Comparison of ENCODE assay signal across 8 mouse cellular contexts in genomic region chr7:100178891-100179233, GRCm38 (mm10). TPM values are rescaled to one million over a fixed set of nuclear protein-coding genes. Genes with fewer than 3 reads are reported as not detected.
A peak's percentile ranks its signal among the peaks of the same experiment; 100 is the strongest.
DNase-seq lines count a peak whose midpoint lies in the region; ATAC-seq and TF ChIP-seq lines count a peak whose summit lies in the region.

No protein-coding gene starts in this region.

- H3K79me2 ChIP-seq in macrophage (ENCODE audit: inconsistent target), result no peaks in the 10 kb centered on the region

- ATAC-seq in hindbrain, embryonic 15.5 days (ENCODE audit: low FRiP score, low read depth), result no peak

- no peaks in the 10 kb centered on the region for H3K27me3 ChIP-seq in kidney, adult 2 months (replicated peaks; ENCODE audit: control insufficient read depth, insufficient read depth, low read length)
- H3K27me3 ChIP-seq in hindbrain, embryonic 15.5 days, result peaks cover 48% of the 10 kb centered on the region

- peak overlapping the region; percentile 32 for H3K4me3 ChIP-seq in kidney, adult 2 months (ENCODE audit: insufficient read depth, low read depth, low read length)
- peak overlapping the region; percentile 40 for H3K4me3 ChIP-seq in hindbrain, embryonic 15.5 days
- peak overlapping the region; percentile 34 for H3K4me3 ChIP-seq in macrophage (ENCODE audit: inconsistent target)

- WGBS in kidney, adult 2 months, result 3% methylated on average over 15 of the region's 15 CpGs
- WGBS in hindbrain, embryonic 15.5 days, result 2% methylated on average over 15 of the region's 15 CpGs
- 9% methylated on average over 15 of the region's 15 CpGs for WGBS in macrophage (ENCODE audit: missing documents)

- DNase-seq in kidney, adult 2 months, result no peak
- no peak for DNase-seq in kidney, postnatal 25 days
- DNase-seq in c-Kit-positive CD71-positive TER-119-positive erythroid progenitor cells, embryonic 14.5 days (ENCODE audit: low spot score), result peak; percentile 21
- DNase-seq in layer of hippocampus, postnatal 14 days (ENCODE audit: low spot score in 2 of 2), result no peak
- no peak for DNase-seq in thymus, adult 18-20 months
- no peak for DNase-seq in frontal cortex, postnatal 36 days (ENCODE audit: low spot score in 2 of 2)

- no peaks in the 10 kb centered on the region for H3K36me3 ChIP-seq in kidney, adult 2 months (ENCODE audit: control insufficient read depth, insufficient read depth, low read length)
- no peaks in the 10 kb centered on the region for H3K36me3 ChIP-seq in hindbrain, embryonic 15.5 days
- no peaks in the 10 kb centered on the region for H3K36me3 ChIP-seq in macrophage (ENCODE audit: inconsistent target)

- H3K9me3 ChIP-seq in hindbrain, embryonic 15.5 days, result no peaks in the 10 kb centered on the region

- no peak overlapping the region for H3K27ac ChIP-seq in kidney, adult 2 months (ENCODE audit: insufficient read depth, low read depth, low read length)
- no peak overlapping the region for H3K27ac ChIP-seq in hindbrain, embryonic 15.5 days (replicated peaks)
- no peak overlapping the region for H3K27ac ChIP-seq in macrophage

- no peak for TF ChIP-seq POLR2A in kidney, adult 2 months (IDR thresholded peaks at IDR 0.05; ENCODE audit: low read depth, low read length)

- peak overlapping the region; percentile 78 for H3K4me2 ChIP-seq in hindbrain, embryonic 15.5 days

- peak overlapping the region; percentile 34; the same call in 1 of the 2 replicates for H3K9ac ChIP-seq in hindbrain, embryonic 15.5 days

- no peak for TF ChIP-seq CTCF in kidney, adult 2 months (conservative IDR thresholded peaks at IDR 0.05; ENCODE audit: insufficient read depth, insufficient read length, low read depth, low read length)

- H3K4me1 ChIP-seq in kidney, adult 2 months (ENCODE audit: control insufficient read depth, insufficient read depth, low read length), result no peaks in the 10 kb centered on the region
- peaks cover 12% of the 10 kb centered on the region for H3K4me1 ChIP-seq in hindbrain, embryonic 15.5 days (replicated peaks)

RNA-seq across cellular contexts. Expression of gene Kcne3, which starts 2.6 kb away (rescaled TPM):
- polyA plus RNA-seq in kidney, adult 2 months (2012; rRNA removed), result 2.0 and 3.3 TPM in 2 replicates
- polyA plus RNA-seq in hindbrain, embryonic 15.5 days (2015; fragmentation: Nextera tagmentation; extraction: Ambion mirVana), result 0.82 and 0.90 TPM in 2 replicates
- total RNA-seq in macrophage (2018; cell fraction: chromatin; rRNA removed), result under 1 TPM in 1 of 26 experiments, not detected in 25; 0.98 TPM
- under 1 TPM in 14 of 26 experiments, not detected in 12; 0.10 to 0.63 (median 0.34) TPM for total RNA-seq in macrophage (2018; cell fraction: cytosol; rRNA removed)
- total RNA-seq in macrophage (2018; cell fraction: nucleus; rRNA removed), result under 1 TPM in 2 of 26 experiments, not detected in 24; 0.54 to 0.86 TPM
- 0.39 to 0.61 TPM (median 0.43 TPM) in 3 replicates for polyA plus RNA-seq in macrophage (2018)
- not detected for total RNA-seq in layer of hippocampus, postnatal 14 days (2021)

RNA-seq across cellular contexts. Expression of gene Lipt2, which starts 19.8 kb away (rescaled TPM):
- polyA plus RNA-seq in kidney, adult 2 months (2012; rRNA removed), result 3.6 and 4.4 TPM in 2 replicates
- polyA plus RNA-seq in hindbrain, embryonic 15.5 days (2015; fragmentation: Nextera tagmentation; extraction: Ambion mirVana), result 16.8 and 19.6 TPM in 2 replicates
- total RNA-seq in macrophage (2018; cell fraction: chromatin; rRNA removed), result 1 to 10 TPM in 2 of 26 experiments, under 1 TPM in 10, not detected in 14; 0.42 to 2.0 (median 0.72) TPM
- total RNA-seq in macrophage (2018; cell fraction: cytosol; rRNA removed), result 1 to 10 TPM in 21 of 26 experiments, under 1 TPM in 5; 0.33 to 3.7 (median 1.8) TPM
- 1 to 10 TPM in 8 of 26 experiments, under 1 TPM in 10, not detected in 8; 0.35 to 2.5 (median 0.73) TPM for total RNA-seq in macrophage (2018; cell fraction: nucleus; rRNA removed)
- polyA plus RNA-seq in macrophage (2018), result 2.6 to 6.6 TPM (median 5.7 TPM) in 3 replicates
- total RNA-seq in layer of hippocampus, postnatal 14 days (2021), result 1 to 10 TPM; 4.8 to 6.5 TPM

RNA-seq across cellular contexts. Expression of gene Pgm2l1, which starts 48.3 kb away (rescaled TPM):
- 1.5 TPM in 2 replicates for polyA plus RNA-seq in kidney, adult 2 months (2012; rRNA removed)
- 24.8 and 27.2 TPM in 2 replicates for polyA plus RNA-seq in hindbrain, embryonic 15.5 days (2015; fragmentation: Nextera tagmentation; extraction: Ambion mirVana)
- total RNA-seq in macrophage (2018; cell fraction: chromatin; rRNA removed), result 10 to 100 TPM in 6 of 26 experiments, 1 to 10 TPM in 20; 2.5 to 12.6 (median 6.8) TPM
- total RNA-seq in macrophage (2018; cell fraction: cytosol; rRNA removed), result 10 to 100 TPM in 10 of 26 experiments, 1 to 10 TPM in 16; 2.9 to 13.0 (median 5.8) TPM
- total RNA-seq in macrophage (2018; cell fraction: nucleus; rRNA removed), result 10 to 100 TPM in 8 of 26 experiments, 1 to 10 TPM in 18; 2.1 to 37.1 (median 7.7) TPM
- polyA plus RNA-seq in macrophage (2018), result 6.2 to 23.9 TPM (median 7.7 TPM) in 3 replicates
- 100 to 1,000 TPM; 313 to 349 TPM for total RNA-seq in layer of hippocampus, postnatal 14 days (2021)

RNA-seq across cellular contexts. Expression of gene Pold3, which starts 57.5 kb away (rescaled TPM):
- 8.1 and 9.6 TPM in 2 replicates for polyA plus RNA-seq in kidney, adult 2 months (2012; rRNA removed)
- 44.9 and 45.6 TPM in 2 replicates for polyA plus RNA-seq in hindbrain, embryonic 15.5 days (2015; fragmentation: Nextera tagmentation; extraction: Ambion mirVana)
- total RNA-seq in macrophage (2018; cell fraction: chromatin; rRNA removed), result 100 to 1,000 TPM in 25 of 26 experiments, 10 to 100 TPM in 1; 96.3 to 303 (median 184) TPM
- total RNA-seq in macrophage (2018; cell fraction: cytosol; rRNA removed), result 10 to 100 TPM; 25.3 to 38.1 (median 30.7) TPM
- 100 to 1,000 TPM in 12 of 26 experiments, 10 to 100 TPM in 14; 61.9 to 188 (median 96.1) TPM for total RNA-seq in macrophage (2018; cell fraction: nucleus; rRNA removed)
- 27.4 to 53.5 TPM (median 39.1 TPM) in 3 replicates for polyA plus RNA-seq in macrophage (2018)
- total RNA-seq in layer of hippocampus, postnatal 14 days (2021), result 10 to 100 TPM; 23.2 to 25.2 TPM
